Mouse (Mus musculus): ENCODE data around the gene Huwe1.

The Huwe1 gene

DNA sequence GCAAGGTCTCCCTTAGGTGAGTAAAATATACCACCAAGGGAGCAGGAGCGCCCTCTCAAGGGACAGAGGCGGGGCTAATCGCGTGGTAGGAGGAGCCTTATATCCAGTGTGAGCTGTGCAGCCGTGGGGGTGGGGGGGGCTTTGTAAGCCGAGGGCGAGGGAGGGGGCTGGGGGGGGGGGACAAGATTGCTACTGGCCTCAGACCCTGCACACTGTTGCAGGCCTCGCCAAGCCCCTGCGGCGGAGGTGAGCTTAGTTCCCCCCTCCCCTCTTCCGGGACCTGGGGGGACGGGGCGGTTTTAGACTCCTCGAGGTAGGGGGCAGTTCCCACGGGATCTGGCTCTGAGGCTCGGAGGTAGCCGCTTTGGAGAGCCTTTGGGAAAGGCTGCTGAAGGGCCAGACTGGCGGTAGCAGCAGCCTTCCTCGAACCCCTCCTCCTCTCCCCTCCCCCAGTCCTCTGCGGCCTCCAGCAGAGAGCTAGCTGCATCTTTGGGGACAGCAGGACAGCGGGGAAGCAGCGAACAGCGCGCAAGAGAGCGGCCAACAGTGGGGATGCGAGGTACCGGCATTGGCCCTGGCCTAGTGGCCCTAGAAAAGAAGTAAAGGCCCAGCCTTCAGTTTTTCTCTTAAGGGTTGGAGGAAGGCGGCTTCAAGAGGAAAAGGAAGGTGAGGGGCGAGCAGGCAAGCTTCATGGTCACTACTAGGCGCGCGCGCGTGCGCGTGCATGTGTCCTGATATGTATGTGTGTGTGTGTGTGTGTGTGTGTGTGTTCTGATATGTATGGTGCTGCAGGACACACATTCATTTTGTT lies at the start of gene Huwe1:
TSS of gene Huwe1 (plus strand) at position 107 of the 811 bp plus-strand sequence.
- peak; percentile 77 for DNase-seq (ENCODE audit: extremely low spot score, low spot score)

- no peak for DNase-seq (ENCODE audit: extremely low spot score, low spot score)
Observed at GRCm38 (mm10) chrX:151780348-151780747, 20.3 kb upstream of the Huwe1 start.

- DNase-seq (ENCODE audit: extremely low spot score, low spot score), result no peak
Observed at GRCm38 (mm10) chrX:151782939-151783338, 17.7 kb upstream of the Huwe1 start.

- DNase-seq (ENCODE audit: extremely low spot score, low spot score), result no peak
Observed at GRCm38 (mm10) chrX:151792766-151793165, 7.8 kb upstream of the Huwe1 start.

- no peak for DNase-seq (ENCODE audit: extremely low spot score, low spot score)
Observed at GRCm38 (mm10) chrX:151797970-151798369, 2.6 kb upstream of the Huwe1 start.

DNA sequence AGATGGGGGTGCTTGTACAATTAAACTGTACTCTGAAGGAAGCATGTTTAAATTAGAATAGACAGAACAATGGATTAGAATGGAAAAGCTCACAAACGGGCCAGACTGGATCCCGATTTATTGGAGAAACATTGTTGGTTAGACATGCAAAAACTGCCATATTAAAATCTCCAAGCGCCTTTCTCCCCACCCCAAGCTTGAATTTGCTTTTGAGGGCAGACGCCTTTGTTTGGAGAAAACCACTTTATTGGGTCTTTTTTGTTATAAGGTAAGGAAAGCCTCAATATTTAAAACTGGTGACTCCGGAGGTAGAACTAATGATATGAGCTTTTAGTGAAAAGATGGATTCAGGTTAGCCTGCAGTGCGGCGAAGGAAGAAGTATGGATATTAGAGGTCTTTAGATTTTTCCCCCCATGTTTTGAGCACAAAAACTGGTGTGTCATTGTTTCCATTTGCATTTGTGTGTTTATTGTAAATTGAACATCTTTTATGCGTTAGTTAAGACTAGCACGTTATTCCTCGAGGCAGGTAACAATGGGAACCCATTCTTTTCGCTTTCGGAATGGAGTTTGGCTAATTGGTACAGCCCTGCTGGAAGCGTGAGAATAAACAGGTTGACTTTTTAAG lies 1.8 kb downstream of the Huwe1 start:
- DNase-seq (ENCODE audit: extremely low spot score, low spot score), result no peak

DNA sequence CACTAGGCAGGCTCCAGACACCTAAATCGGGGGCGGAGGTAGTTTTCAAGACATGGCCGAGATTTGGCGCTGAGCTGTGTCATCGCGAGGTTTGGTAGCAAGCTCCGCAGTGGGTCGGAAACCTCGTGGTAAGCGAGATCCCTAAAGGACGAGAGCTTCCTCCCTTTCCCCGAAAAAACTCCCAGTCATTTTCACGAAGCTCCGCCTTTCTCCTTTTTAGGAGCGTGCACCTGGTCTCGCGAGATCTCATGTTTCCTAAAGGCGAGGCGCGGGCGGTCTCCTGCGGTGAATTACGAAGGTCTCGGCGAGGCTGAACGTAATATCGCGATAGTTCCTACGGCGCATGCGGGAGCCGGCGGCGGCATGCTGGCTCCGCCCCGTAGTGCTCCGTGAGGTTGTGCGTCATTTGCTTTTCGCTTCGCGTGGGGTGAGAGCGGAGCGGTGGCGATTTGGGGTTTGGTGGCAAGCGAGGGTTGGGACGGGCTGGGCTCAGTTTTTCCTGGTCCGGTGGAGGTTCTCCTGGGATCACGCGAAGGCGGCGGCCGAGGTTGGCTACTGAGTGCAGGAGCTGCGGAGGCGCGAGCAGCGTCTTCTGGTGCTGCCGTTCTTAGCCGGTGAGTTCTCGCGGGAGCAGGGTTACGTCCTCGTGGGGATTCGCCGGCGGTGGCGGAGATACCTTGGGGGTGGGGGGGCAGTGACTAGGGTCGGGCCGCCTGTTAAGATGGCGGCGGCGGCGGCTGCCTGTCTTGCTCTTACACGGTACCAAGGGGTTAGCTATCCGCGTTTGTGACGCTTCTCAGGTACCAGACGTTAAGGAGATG lies 2.6 kb downstream of the Huwe1 start:
- peak; percentile 86 for DNase-seq (ENCODE audit: extremely low spot score, low spot score)

DNA sequence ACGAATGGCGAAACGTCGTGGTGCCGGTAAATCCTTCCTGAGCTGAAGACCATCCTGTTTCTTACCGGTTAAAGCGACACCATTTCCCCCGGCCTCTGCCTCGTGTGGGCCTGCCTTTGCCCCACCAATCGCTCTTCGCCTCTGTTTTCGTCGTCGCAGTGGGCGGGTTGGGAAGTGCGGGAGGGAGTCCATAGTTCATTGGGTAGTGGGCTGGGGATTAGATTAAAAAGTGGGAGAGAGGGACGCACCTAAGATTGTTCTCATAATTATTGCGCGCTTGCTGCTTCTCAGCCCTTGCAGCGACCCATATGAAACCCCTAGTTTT lies 3.1 kb downstream of the Huwe1 start:
- DNase-seq (ENCODE audit: extremely low spot score, low spot score), result no peak

DNA sequence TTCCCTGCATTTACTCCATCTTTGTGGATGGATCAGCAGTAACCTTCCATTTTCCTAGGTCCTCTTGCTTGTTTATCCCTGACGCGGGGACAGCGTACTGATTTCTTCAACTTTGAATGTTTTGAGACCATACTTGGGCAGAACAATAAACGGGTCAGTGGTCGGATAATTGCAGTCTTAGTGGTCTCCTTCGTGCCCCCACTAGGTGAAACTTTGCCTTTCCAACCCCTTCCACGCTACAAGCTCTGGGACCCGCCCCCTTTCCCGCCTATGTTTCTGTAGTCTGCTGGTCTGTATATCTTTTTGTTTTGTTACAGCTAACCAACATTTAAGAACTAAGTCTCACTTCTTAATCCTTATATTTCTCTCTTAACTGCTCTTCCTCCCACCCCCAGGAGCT lies 3.8 kb downstream of the Huwe1 start:
- no peak for DNase-seq (ENCODE audit: extremely low spot score, low spot score)

DNA sequence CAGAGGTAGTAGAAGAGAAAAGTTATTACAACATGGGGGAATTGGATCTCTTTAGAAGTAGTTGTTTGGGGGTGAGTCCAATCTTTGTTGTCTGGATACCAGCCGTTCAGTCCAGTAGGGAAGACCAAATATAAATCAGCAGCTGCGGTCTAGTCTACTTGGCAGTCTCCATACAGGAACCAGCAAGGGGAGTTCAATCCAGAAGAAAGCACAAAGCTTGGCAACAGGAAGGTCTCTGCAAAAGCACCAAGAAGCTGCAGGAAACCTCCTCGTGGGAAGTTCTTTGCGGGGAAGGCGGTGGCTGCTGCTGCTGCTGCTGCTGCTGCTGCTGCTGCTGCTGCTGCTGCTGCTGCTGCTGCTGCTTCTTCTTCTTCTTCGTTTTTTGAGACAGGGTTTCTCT lies 10.9 kb downstream of the Huwe1 start:
- no peak for DNase-seq (ENCODE audit: extremely low spot score, low spot score)

GRCm38 (mm10) chrX:151813656-151814055 lies 13.0 kb downstream of the Huwe1 start:
- DNase-seq (ENCODE audit: extremely low spot score, low spot score), result no peak

- DNase-seq (ENCODE audit: extremely low spot score, low spot score), result no peak
Observed at GRCm38 (mm10) chrX:151817712-151818111, 17.1 kb downstream of the Huwe1 start.

DNA sequence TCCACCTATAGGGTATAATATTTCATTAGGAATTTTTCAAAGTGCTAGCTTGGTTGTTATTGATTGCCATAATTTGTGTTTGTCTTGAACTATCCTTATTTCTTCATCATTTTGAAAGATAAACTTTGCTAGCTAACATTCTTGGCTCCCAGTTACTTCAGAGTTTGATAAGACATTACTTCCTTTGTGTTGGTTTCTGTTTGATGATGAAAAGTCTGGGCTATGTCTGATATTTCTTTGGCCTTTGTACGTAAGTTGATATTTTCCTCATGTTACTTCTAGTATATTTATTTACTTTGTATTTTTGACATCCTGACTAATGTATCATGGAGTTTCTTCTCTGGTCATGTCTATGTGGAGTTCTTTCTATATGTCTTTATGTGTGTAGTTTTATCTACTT lies 28.4 kb downstream of the Huwe1 start:
- no peak for DNase-seq (ENCODE audit: extremely low spot score, low spot score)

GRCm38 (mm10) chrX:151831260-151831659 lies 30.7 kb downstream of the Huwe1 start:
- DNase-seq (ENCODE audit: extremely low spot score, low spot score), result no peak

GRCm38 (mm10) chrX:151832982-151833381 lies 32.4 kb downstream of the Huwe1 start:
- no peak for DNase-seq (ENCODE audit: extremely low spot score, low spot score)

- no peak for DNase-seq (ENCODE audit: extremely low spot score, low spot score)
Observed at GRCm38 (mm10) chrX:151859436-151859835, 58.8 kb downstream of the Huwe1 start.

- no peak for DNase-seq (ENCODE audit: extremely low spot score, low spot score)
Observed at GRCm38 (mm10) chrX:151910692-151911091, 110.1 kb downstream of the Huwe1 start.

DNA sequence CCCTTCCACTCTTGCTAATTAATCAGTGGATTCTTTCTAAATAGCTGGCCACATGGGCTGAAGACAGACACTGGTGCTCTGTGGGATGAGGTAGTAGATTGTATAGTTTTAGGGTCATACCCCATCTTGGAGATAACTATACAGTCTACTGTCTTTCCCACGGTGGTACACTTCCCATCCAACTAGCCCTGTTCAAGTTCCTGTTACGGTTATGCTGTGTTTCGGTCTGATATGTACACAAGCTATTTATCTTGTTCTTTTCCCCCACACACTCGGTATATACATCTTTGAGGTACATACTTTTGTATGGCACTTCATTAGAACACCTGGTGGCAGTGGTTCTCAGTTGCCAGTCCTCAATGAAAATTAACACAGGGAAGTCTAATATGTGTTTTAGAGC lies 111.7 kb downstream of the Huwe1 start:
- no peak for DNase-seq (ENCODE audit: extremely low spot score, low spot score)

- DNase-seq (ENCODE audit: extremely low spot score, low spot score), result no peak
Observed at GRCm38 (mm10) chrX:151929390-151929789, 128.8 kb downstream of the Huwe1 start.

DNA sequence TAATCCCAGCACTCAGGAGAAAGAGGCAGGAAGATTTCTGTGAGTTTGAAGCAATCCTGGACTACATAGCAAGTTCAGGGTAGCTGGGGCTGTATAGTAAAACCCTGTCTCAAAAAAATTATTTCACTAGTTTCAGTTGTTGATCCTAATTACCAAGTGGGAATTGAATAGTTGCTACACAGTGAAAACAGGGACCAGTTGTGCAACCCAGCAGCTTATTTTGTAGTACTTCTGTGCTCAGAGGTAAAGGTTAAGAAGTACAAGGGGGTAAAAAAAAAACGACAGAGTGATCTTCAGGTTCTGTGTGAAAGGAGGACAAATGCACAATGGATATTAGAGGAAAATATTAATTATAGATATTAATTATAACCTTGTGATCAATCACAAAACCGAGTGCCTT lies 138.2 kb downstream of the Huwe1 start:
- no peak for DNase-seq (ENCODE audit: extremely low spot score, low spot score)

DNA sequence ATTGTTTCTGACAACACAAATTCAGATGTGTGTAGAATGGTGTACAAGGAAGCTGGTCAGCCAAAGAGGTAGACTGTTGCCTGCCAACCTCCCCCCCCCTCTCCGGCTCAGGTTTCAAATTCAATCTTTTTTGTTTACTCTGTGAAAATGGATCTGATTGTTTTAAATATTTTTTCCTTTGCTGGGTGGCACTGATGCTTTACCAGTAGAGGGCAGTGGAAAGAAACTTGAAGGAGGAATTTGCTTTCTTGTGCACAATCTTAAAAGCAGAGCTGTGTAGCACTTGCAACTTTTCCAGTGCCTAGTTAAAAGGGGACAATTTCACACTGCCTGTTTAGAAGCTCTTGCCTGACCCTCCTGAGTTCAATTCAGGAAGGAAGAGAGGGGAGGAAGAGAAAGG lies 146.4 kb downstream of the Huwe1 start:
- DNase-seq (ENCODE audit: extremely low spot score, low spot score), result no peak

DNA sequence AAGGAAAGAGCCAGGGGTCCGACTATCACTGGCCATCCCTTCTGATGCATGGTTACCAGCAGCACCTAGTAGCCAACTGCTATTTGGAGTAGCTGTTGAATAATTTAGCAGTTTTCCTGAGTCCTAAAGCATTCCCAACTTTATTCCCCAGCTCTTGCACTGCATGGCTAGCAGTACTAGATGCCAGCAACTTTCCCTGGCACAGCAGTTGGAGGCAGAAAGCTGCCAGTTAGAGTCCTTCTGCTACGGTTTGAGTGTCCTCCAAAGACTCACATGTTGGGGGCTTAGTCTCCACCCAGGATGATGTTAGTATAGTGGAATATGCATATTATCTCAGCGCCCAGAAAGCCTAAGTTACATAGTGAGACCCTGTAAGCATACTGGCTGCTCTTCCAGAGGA lies 147.2 kb downstream of the Huwe1 start:
- no peak for DNase-seq (ENCODE audit: extremely low spot score, low spot score)
